Mouse (Mus musculus) right cerebral cortex, postnatal 4 days (tissue): Measurements from ENCODE around the gene Pstpip1.

ENCODE experiments used
- DNase-seq: peaks from one replicate; pipeline ENCODE4 v3.0.0-alpha.2; 2022

Pstpip1 gene

GRCm38 (mm10) chr9:56152482-56153007, 62.8 kb downstream of the Pstpip1 start:
- no peak for DNase-seq

GRCm38 (mm10) chr9:56154572-56154971, 64.8 kb downstream of the Pstpip1 start:
- no peak for DNase-seq

GRCm38 (mm10) chr9:56158077-56158476, 68.3 kb downstream of the Pstpip1 start:
- DNase-seq: no peak

GRCm38 (mm10) chr9:56159456-56159855, 69.7 kb downstream of the Pstpip1 start:
- DNase-seq: no peak

- peak; percentile 92 for DNase-seq
Observed at GRCm38 (mm10) chr9:56160341-56161141, 70.8 kb downstream of the Pstpip1 start.

GRCm38 (mm10) chr9:56165377-56165776, 75.6 kb downstream of the Pstpip1 start, which contains the start of gene Tspan3:
TSS of gene Tspan3 (minus strand) at chr9:56165477.
- DNase-seq: no peak

GRCm38 (mm10) chr9:56166161-56166560, 76.4 kb downstream of the Pstpip1 start:
- no peak for DNase-seq

- no peak for DNase-seq
Observed at GRCm38 (mm10) chr9:56167690-56168089, 77.9 kb downstream of the Pstpip1 start.

GRCm38 (mm10) chr9:56175316-56175715, 85.6 kb downstream of the Pstpip1 start:
- no peak for DNase-seq

- no peak for DNase-seq
Observed at GRCm38 (mm10) chr9:56177354-56177753, 87.6 kb downstream of the Pstpip1 start.
